Mouse (Mus musculus): ENCODE data around the gene Kcnk5. TPM values are rescaled to one million over a fixed set of nuclear protein-coding genes. Genes with fewer than 3 reads are reported as not detected.

Gene Kcnk5
- total and polyA plus RNA-seq, 3 experiments, result 9.3 to 10.9 TPM; not detected in 1

DNA sequence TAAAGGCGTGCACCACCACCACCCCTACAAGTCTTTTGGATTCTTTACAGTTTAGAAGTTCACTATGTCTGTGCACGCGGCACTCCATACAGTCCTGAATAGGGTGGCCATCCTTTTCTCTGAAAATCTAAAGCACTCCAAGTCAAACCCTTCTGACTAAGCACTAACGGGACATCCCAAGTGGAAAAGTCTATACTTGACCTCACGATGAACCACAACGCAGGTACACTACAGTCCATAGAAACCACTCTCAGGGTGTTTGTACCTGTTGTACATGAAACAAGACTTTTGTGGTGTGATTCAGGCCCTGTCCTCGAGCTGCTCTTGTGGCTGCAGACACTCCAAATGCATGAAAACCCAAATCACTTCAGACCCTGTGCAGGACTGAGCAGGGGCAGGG, 6.5 kb downstream of the Kcnk5 start:
- TF ChIP-seq MXI1 (IDR thresholded peaks at IDR 0.05; ENCODE audit: low read depth, low read length), result no peak
- TF ChIP-seq MYB (IDR thresholded peaks at IDR 0.05; ENCODE audit: low read depth, low read length), result no peak
- TF ChIP-seq MYC (IDR thresholded peaks at IDR 0.05; ENCODE audit: low read depth, low read length), result no peak
- no peak for TF ChIP-seq USF1 (IDR thresholded peaks at IDR 0.05; ENCODE audit: low read depth, low read length)
- no peak for TF ChIP-seq ZC3H11A (IDR thresholded peaks at IDR 0.05; ENCODE audit: low read depth, low read length)
- TF ChIP-seq ZMIZ1 (IDR thresholded peaks at IDR 0.05; ENCODE audit: low read depth, low read length), result no peak
- no peak for TF ChIP-seq NELFE (IDR thresholded peaks at IDR 0.05; ENCODE audit: low read depth, low read length)
- no peak for TF ChIP-seq POLR2AphosphoS2 (IDR thresholded peaks at IDR 0.05; ENCODE audit: low read length)
- no peak for TF ChIP-seq ELF1 (IDR thresholded peaks at IDR 0.05; ENCODE audit: low read depth, low read length)
- no peak for TF ChIP-seq TCF12 (IDR thresholded peaks at IDR 0.05; ENCODE audit: low read depth, low read length)
- TF ChIP-seq ETS1 (IDR thresholded peaks at IDR 0.05; ENCODE audit: low read depth, low read length), result no peak
- TF ChIP-seq UBTF (IDR thresholded peaks at IDR 0.05; ENCODE audit: borderline replicate concordance, insufficient read depth, low read depth, low read length), result no peak
- no peak for TF ChIP-seq HCFC1 (IDR thresholded peaks at IDR 0.05; ENCODE audit: low read depth, low read length)
- TF ChIP-seq GABPA (IDR thresholded peaks at IDR 0.05; ENCODE audit: low read depth, low read length), result no peak
- no peak for TF ChIP-seq CHD1 (IDR thresholded peaks at IDR 0.05; ENCODE audit: low read depth, low read length)
- TF ChIP-seq SIN3A (IDR thresholded peaks at IDR 0.05; ENCODE audit: low read length), result no peak
- Histone ChIP-seq H3K4me3 (ENCODE audit: control insufficient read depth in 1 of 2, insufficient read depth in 1 of 2, low read depth in 2 of 2, low read length in 2 of 2) (no peak overlapping the region), H3K36me3 (ENCODE audit: control insufficient read depth in 1 of 2, insufficient read depth in 2 of 2, low read length in 2 of 2) (peaks cover 0 to 24% of the 10 kb centered on the region in 2 experiments; a peak in 2 of 4 replicates), H3K27ac (ENCODE audit: control insufficient read depth, low read depth, low read length) (no peak overlapping the region), H3K79me2 (ENCODE audit: control insufficient read depth, insufficient read depth, low read length, poor library complexity) (peaks cover 13% of the 10 kb centered on the region), H3K9me3 (replicated peaks; ENCODE audit: insufficient read depth, low read length) (no peaks in the 10 kb centered on the region), H3K27me3 (ENCODE audit: control insufficient read depth in 1 of 2, insufficient read depth in 2 of 2, low read length in 2 of 2) (no peaks in the 10 kb centered on the region), H3K4me1 (ENCODE audit: control insufficient read depth in 1 of 2, insufficient read depth in 2 of 2, low read length in 2 of 2) (peaks cover 2 to 27% of the 10 kb centered on the region in 2 experiments), H3K9ac (ENCODE audit: control insufficient read depth, low read depth, low read length, poor library complexity, severe bottlenecking) (no peak overlapping the region)
- DNase-seq (ENCODE audit: low read depth, low spot score), result no peak

DNA sequence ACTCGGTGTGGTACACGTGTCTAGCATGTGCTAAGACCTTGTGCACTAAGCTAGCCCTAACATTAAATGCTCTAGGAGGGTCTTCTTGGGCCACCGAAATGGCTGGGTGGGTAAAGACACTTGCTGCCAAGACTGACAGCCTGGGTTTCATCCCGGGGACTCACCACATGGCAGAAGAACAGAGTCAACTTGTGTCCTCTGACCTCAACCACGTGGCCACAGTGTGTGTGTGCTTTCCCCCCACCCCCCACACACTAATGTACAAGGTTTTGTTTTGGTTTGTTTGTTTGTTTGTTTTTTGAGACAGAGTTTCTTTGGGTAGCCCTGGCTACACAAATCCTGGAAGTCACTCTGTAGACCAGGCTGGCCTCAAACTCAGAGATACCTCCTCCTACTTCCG, 6.9 kb downstream of the Kcnk5 start:
- TF ChIP-seq ZKSCAN1 (IDR thresholded peaks at IDR 0.05; ENCODE audit: low read depth, low read length), result no peak
- no peak for TF ChIP-seq MEF2A (IDR thresholded peaks at IDR 0.05; ENCODE audit: extremely low read depth, insufficient replicate concordance, low read depth, low read length, poor library complexity, severe bottlenecking)
- TF ChIP-seq MYC (IDR thresholded peaks at IDR 0.05; ENCODE audit: low read depth, low read length), result no peak
- no peak for TF ChIP-seq ZC3H11A (IDR thresholded peaks at IDR 0.05; ENCODE audit: low read depth, low read length)
- no peak for TF ChIP-seq SMC3 (IDR thresholded peaks at IDR 0.05; ENCODE audit: low read depth, low read length)
- TF ChIP-seq TAL1 (IDR thresholded peaks at IDR 0.05; ENCODE audit: low read length), result no peak
- TF ChIP-seq MAX (IDR thresholded peaks at IDR 0.05; ENCODE audit: low read length), result no peak
- Histone ChIP-seq H3K79me2 (ENCODE audit: control insufficient read depth, insufficient read depth, low read length, poor library complexity) (peaks cover 9% of the 10 kb centered on the region), H3K4me3 (ENCODE audit: control insufficient read depth in 1 of 2, insufficient read depth in 1 of 2, low read depth in 2 of 2, low read length in 2 of 2) (no peak overlapping the region), H3K4me1 (ENCODE audit: control insufficient read depth in 1 of 2, insufficient read depth in 2 of 2, low read length in 2 of 2) (peaks cover 2 to 23% of the 10 kb centered on the region in 2 experiments), H3K27me3 (ENCODE audit: control insufficient read depth in 1 of 2, insufficient read depth in 2 of 2, low read length in 2 of 2) (no peaks in the 10 kb centered on the region), H3K9ac (ENCODE audit: control insufficient read depth, low read depth, low read length, poor library complexity, severe bottlenecking) (no peak overlapping the region), H3K36me3 (ENCODE audit: control insufficient read depth in 1 of 2, insufficient read depth in 2 of 2, low read length in 2 of 2) (peaks cover 0 to 20% of the 10 kb centered on the region in 2 experiments; a peak in 2 of 4 replicates), H3K27ac (ENCODE audit: control insufficient read depth, low read depth, low read length) (no peak overlapping the region), H3K9me3 (replicated peaks; ENCODE audit: insufficient read depth, low read length) (no peaks in the 10 kb centered on the region)
- DNase-seq (ENCODE audit: low read depth, low spot score), result no peak

All from MEL (cell line).